Mouse (Mus musculus) myocyte (in vitro differentiated cells): Measurements from ENCODE around the gene Ubap1.

Experiments used
- CEBPB ChIP-seq: IDR thresholded peaks from 2 replicates; pipeline ENCODE4 v1.6.1; 2011; ENCODE audit warnings: mild to moderate bottlenecking, moderate library complexity; ENCODE audit not compliant: poor library complexity, insufficient read depth, severe bottlenecking
- E2F4 ChIP-seq: IDR thresholded peaks from one replicate; pipeline ENCODE4 v1.6.1; 2011; ENCODE audit warnings: mild to moderate bottlenecking, control low read depth, moderate library complexity; ENCODE audit not compliant: insufficient read depth
- MAX ChIP-seq: IDR thresholded peaks from one replicate; pipeline ENCODE4 v1.6.1; 2011; ENCODE audit warnings: low read depth, mild to moderate bottlenecking, control low read depth
- MYOG ChIP-seq, 3 experiments: IDR thresholded peaks; one replicate each; pipeline ENCODE4 v1.6.1; 2011; ENCODE audit warnings: control low read depth in 2 of 3, low read depth in 2 of 3, mild to moderate bottlenecking in 2 of 3; ENCODE audit not compliant: insufficient read length in 2 of 3, control insufficient read depth in 1 of 3, insufficient read depth in 1 of 3
- POLR2A ChIP-seq: IDR thresholded peaks from one replicate; pipeline ENCODE4 v1.6.1; 2011; ENCODE audit warnings: low read depth, mild to moderate bottlenecking, control low read depth, moderate library complexity; ENCODE audit not compliant: insufficient read length
- POLR2AphosphoS2 ChIP-seq: IDR thresholded peaks from one replicate; pipeline ENCODE4 v1.6.1; 2011; ENCODE audit warnings: low read depth, control low read depth; ENCODE audit not compliant: insufficient read length
- SRF ChIP-seq: IDR thresholded peaks from one replicate; pipeline ENCODE4 v1.6.1; 2011; ENCODE audit warnings: low read depth; ENCODE audit not compliant: control insufficient read depth, insufficient read length
- TCF12 ChIP-seq: IDR thresholded peaks from one replicate; pipeline ENCODE4 v1.6.1; 2011; ENCODE audit warnings: mild to moderate bottlenecking, control low read depth; ENCODE audit not compliant: poor library complexity, insufficient read depth, severe bottlenecking
- TCF3 ChIP-seq: IDR thresholded peaks from one replicate; pipeline ENCODE4 v1.6.1; 2011; ENCODE audit warnings: low read depth, control low read depth; ENCODE audit not compliant: insufficient read length
- USF1 ChIP-seq: IDR thresholded peaks from one replicate; pipeline ENCODE4 v1.6.1; 2011; ENCODE audit warnings: low read depth, mild to moderate bottlenecking, control low read depth, moderate library complexity

DNA sequence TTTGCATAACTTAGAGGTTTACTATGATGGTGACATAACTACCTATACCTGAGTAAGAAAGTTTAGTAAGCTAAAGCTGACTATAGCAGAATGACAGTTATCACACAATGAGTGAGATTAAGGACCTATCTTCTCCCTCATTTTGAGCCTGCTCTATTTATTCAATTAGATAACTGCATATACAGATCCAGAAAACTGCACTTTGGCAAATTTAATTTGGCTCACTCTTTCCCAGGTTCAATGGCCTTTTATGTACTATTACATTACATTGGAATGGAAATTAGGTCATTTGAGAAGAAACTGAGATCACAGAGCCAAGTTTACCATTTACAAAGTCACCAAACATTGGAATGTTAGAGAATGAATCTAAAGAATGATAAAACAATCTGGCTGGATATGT lies 68.2 kb downstream of the Ubap1 start:
- TF ChIP-seq POLR2A, result no peak
- TF ChIP-seq TCF12, result no peak
- TF ChIP-seq USF1, result no peak
- no peak for TF ChIP-seq SRF
- TF ChIP-seq CEBPB, result no peak
- no peak for TF ChIP-seq TCF3
- no peak for TF ChIP-seq MYOG (IDR thresholded peaks at IDR 0.05; ENCODE audit: control insufficient read depth in 1 of 3, insufficient read depth in 1 of 3, insufficient read length in 2 of 3, low read depth in 2 of 3)
- no peak for TF ChIP-seq MAX
- TF ChIP-seq E2F4, result no peak
- TF ChIP-seq POLR2AphosphoS2, result no peak
